Mouse (Mus musculus) CD4-positive naive resting alpha-beta T cell, adult 76 days (primary cell): ENCODE data around the gene Zbtb7a. TPM values are rescaled to one million over a fixed set of nuclear protein-coding genes. Genes with fewer than 3 reads are reported as not detected.

Source experiments
- total RNA-seq: library from RNA; stranded (reverse); gene quantifications from one replicate; pipeline ENCODE4 v1.2.4, GENCODE M21; 2023

Gene Zbtb7a
- total RNA-seq, result 49.1 TPM

GRCm38 (mm10) chr10:81134966-81135681 is at the start of gene Zbtb7a:
Zbtb7a (plus strand) TSS chr10:81135220.

GRCm38 (mm10) chr10:81105565-81106112 is 29.4 kb upstream of the Zbtb7a start, which contains the start of gene Map2k2:
Map2k2 (plus strand) TSS chr10:81105915.

GRCm38 (mm10) chr10:81167200-81168086 is 32.4 kb downstream of the Zbtb7a start, which contains the start of gene Pias4:
Pias4 (minus strand) TSS chr10:81167923.

GRCm38 (mm10) chr10:81176466-81177271 is 41.6 kb downstream of the Zbtb7a start, which contains the start of gene Eef2:
Eef2 (plus strand) TSS chr10:81176631.

GRCm38 (mm10) chr10:81182336-81183333 is 47.6 kb downstream of the Zbtb7a start, which contains the start of gene Dapk3:
Dapk3 (plus strand) TSS chr10:81183005.

GRCm38 (mm10) chr10:81183805-81184204 is 48.8 kb downstream of the Zbtb7a start, which contains the start of gene 4930442H23Rik:
4930442H23Rik (minus strand) TSS chr10:81183849.

GRCm38 (mm10) chr10:81201807-81202758 is 67.1 kb downstream of the Zbtb7a start, which contains the start of gene Nmrk2:
Nmrk2 (minus strand) TSS chr10:81202051.

Other genes starting within 250 kb of the Zbtb7a start
- gene Timm13, start 234.3 kb upstream of the Zbtb7a start, total RNA-seq, result 55.9 TPM
- 8.5 TPM for gene Lmnb2, start 217.0 kb upstream of the Zbtb7a start, total RNA-seq
- 20.5 TPM for gene Gadd45b, start 205.1 kb upstream of the Zbtb7a start, total RNA-seq
- gene Gng7, start 120.3 kb upstream of the Zbtb7a start, total RNA-seq, result not detected
- gene Diras1, start 109.6 kb upstream of the Zbtb7a start, total RNA-seq, result not detected
- gene Slc39a3, start 97.8 kb upstream of the Zbtb7a start, total RNA-seq, result 14.2 TPM
- 50.4 TPM for gene Sgta, start 75.0 kb upstream of the Zbtb7a start, total RNA-seq
- gene Thop1, start 65.2 kb upstream of the Zbtb7a start, total RNA-seq, result 8.4 TPM
- not detected for gene Creb3l3, start 36.3 kb upstream of the Zbtb7a start, total RNA-seq
- 126 TPM for gene Map2k2, start 29.3 kb upstream of the Zbtb7a start, total RNA-seq
- 35.3 TPM for gene Pias4, start 32.7 kb downstream of the Zbtb7a start, total RNA-seq
- 2,404 TPM for gene Eef2, start 41.4 kb downstream of the Zbtb7a start, total RNA-seq
- gene Dapk3, start 47.8 kb downstream of the Zbtb7a start, total RNA-seq, result 57.0 TPM
- not detected for gene 4930442H23Rik, start 48.6 kb downstream of the Zbtb7a start, total RNA-seq
- gene Nmrk2, start 66.8 kb downstream of the Zbtb7a start, total RNA-seq, result not detected
- 0.85 TPM for gene Atcay, start 95.6 kb downstream of the Zbtb7a start, total RNA-seq
- 10.6 TPM for gene Zfr2, start 97.9 kb downstream of the Zbtb7a start, total RNA-seq
- 16.6 TPM for gene Matk, start 117.7 kb downstream of the Zbtb7a start, total RNA-seq
- gene Mrpl54, start 131.7 kb downstream of the Zbtb7a start, total RNA-seq, result 110 TPM
- 31.3 TPM for gene Apba3, start 131.7 kb downstream of the Zbtb7a start, total RNA-seq
- 4.2 TPM for gene Tjp3, start 156.4 kb downstream of the Zbtb7a start, total RNA-seq
- 110 TPM for gene Pip5k1c, start 157.7 kb downstream of the Zbtb7a start, total RNA-seq
- gene Cactin, start 185.9 kb downstream of the Zbtb7a start, total RNA-seq, result 42.7 TPM
- gene Tbxa2r, start 193.5 kb downstream of the Zbtb7a start, total RNA-seq, result 16.5 TPM
- gene Gipc3, start 208.0 kb downstream of the Zbtb7a start, total RNA-seq, result 0.21 TPM
- 51.8 TPM for gene Hmg20b, start 215.3 kb downstream of the Zbtb7a start, total RNA-seq
- 4.4 TPM for gene Mfsd12, start 222.3 kb downstream of the Zbtb7a start, total RNA-seq
- gene 4930404N11Rik, start 230.6 kb downstream of the Zbtb7a start, total RNA-seq, result 4.9 TPM
- 35.7 TPM for gene Fzr1, start 243.3 kb downstream of the Zbtb7a start, total RNA-seq
- 28.8 TPM for gene Dohh, start 249.2 kb downstream of the Zbtb7a start, total RNA-seq
- 4.5 TPM for gene Gm48551, start 249.2 kb downstream of the Zbtb7a start, total RNA-seq